Mouse (Mus musculus): ENCODE measurements at regions not wholly inside any gene's neighbourhood (a gene's known extent, or its start where the extent isn't known, plus 50 kb on each side); places are given as distances from the start of the nearest gene placed in this dataset.
"Not testable (repeated sequence)": the region's sequence is repeated elsewhere in the genome, so short reads cannot be mapped to it uniquely, and the experiment has no call there.

DNA sequence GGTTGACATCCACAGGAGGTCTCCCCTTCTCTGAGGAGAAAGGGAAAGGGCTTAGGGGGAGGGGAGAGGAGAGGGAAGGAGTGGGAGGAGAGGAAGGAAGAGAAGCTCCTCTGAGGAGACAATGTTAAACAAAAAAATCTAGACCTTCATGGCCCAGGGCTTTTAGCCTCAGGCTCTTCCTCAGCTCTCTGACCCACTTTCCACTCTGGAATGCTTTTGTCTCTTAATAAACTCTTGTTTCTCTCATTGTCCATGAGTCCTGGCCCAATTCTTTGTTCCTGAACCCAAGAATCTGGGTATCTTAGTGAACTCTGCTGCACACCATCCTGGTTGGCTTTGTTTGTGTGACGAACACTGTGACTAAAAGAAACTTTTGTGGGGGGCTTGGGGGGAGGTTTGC is 325.0 kb downstream of the Eipr1 start:
- no peak for DNase-seq (ENCODE audit: low read depth, low spot score)
- Histone ChIP-seq H3K27me3 (ENCODE audit: control insufficient read depth, insufficient read depth, low read length, poor library complexity, severe bottlenecking) (no peaks in the 10 kb centered on the region), H3K36me3 (ENCODE audit: control insufficient read depth, insufficient read depth, low read length, poor library complexity, severe bottlenecking) (no peaks in the 10 kb centered on the region)

DNA sequence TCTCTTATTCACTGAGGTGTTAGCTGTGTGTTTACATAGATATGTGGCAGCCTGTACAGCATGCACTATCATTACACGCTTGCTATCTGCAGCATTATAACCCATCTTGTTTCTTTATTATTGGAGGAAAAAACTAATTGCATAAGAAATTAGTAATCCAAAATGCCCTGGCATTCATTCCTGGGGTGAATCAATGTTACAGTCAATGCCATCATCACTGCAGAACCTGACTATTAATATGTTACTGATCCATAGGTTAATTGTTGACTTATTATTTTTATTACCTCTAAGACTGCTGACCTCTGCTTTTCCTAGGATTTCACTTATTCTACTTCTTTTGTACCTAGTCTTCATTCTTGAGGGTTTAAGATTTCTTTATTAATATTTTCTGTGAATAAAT is 327.4 kb downstream of the Eipr1 start:
- Histone ChIP-seq H3K36me3 (ENCODE audit: control insufficient read depth, insufficient read depth, low read length, poor library complexity, severe bottlenecking) (no peaks in the 10 kb centered on the region), H3K27me3 (ENCODE audit: control insufficient read depth, insufficient read depth, low read length, poor library complexity, severe bottlenecking) (no peaks in the 10 kb centered on the region)
- no peak for DNase-seq (ENCODE audit: low read depth, low spot score)

- H3K36me3 ChIP-seq (ENCODE audit: control insufficient read depth, insufficient read depth, low read length, poor library complexity, severe bottlenecking), result no peaks in the 10 kb centered on the region
- no peaks in the 10 kb centered on the region for H3K27me3 ChIP-seq (ENCODE audit: control insufficient read depth, insufficient read depth, low read length, poor library complexity, severe bottlenecking)
- no peak for DNase-seq (ENCODE audit: low read depth, low spot score)
Measured at GRCm38 (mm10) chr12:29083426-29084221, 332.0 kb downstream of the Eipr1 start.

GRCm38 (mm10) chr12:29087245-29087644 is 335.6 kb downstream of the Eipr1 start:
- H3K27me3 ChIP-seq (ENCODE audit: control insufficient read depth, insufficient read depth, low read length, poor library complexity, severe bottlenecking); H3K36me3 ChIP-seq (ENCODE audit: control insufficient read depth, insufficient read depth, low read length, poor library complexity, severe bottlenecking); DNase-seq (ENCODE audit: low read depth, low spot score): not testable (repeated sequence)

DNA sequence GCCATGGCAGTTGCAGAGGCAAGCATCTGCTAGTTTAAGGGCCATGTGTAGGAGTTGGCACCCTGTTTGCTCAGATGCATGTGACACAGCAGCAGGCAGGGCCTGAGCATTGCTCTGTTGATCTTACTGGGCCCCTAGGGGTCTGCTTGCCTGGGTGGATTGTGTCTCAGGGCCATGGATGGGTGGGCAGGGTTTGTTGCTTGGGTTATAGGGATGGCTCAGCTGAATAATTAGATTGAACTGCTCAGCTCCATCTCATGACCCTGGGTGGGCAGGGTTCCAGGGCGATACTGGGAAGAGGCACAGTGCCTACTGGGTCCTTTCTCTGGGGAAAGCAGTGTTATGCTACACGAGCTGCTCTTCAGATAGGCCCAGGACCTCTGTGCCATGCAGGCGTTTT is 338.0 kb downstream of the Eipr1 start:
- DNase-seq (ENCODE audit: low read depth, low spot score), result no peak
- no peaks in the 10 kb centered on the region for H3K27me3 ChIP-seq (ENCODE audit: control insufficient read depth, insufficient read depth, low read length, poor library complexity, severe bottlenecking)
- H3K36me3 ChIP-seq (ENCODE audit: control insufficient read depth, insufficient read depth, low read length, poor library complexity, severe bottlenecking), result no peaks in the 10 kb centered on the region

- no peaks in the 10 kb centered on the region for H3K27me3 ChIP-seq (ENCODE audit: control insufficient read depth, insufficient read depth, low read length, poor library complexity, severe bottlenecking)
- DNase-seq (ENCODE audit: low read depth, low spot score), result no peak
- no peaks in the 10 kb centered on the region for H3K36me3 ChIP-seq (ENCODE audit: control insufficient read depth, insufficient read depth, low read length, poor library complexity, severe bottlenecking)
Measured at GRCm38 (mm10) chr12:29090451-29090850, 338.8 kb downstream of the Eipr1 start.

GRCm38 (mm10) chr12:29095406-29096032 is 343.9 kb downstream of the Eipr1 start:
- H3K27me3 ChIP-seq (ENCODE audit: control insufficient read depth, insufficient read depth, low read length, poor library complexity, severe bottlenecking), result no peaks in the 10 kb centered on the region
- H3K36me3 ChIP-seq (ENCODE audit: control insufficient read depth, insufficient read depth, low read length, poor library complexity, severe bottlenecking), result no peaks in the 10 kb centered on the region
- DNase-seq (ENCODE audit: low read depth, low spot score), result no peak

GRCm38 (mm10) chr12:29096033-29096913 is 344.7 kb downstream of the Eipr1 start:
- H3K27me3 ChIP-seq (ENCODE audit: control insufficient read depth, insufficient read depth, low read length, poor library complexity, severe bottlenecking), result no peaks in the 10 kb centered on the region
- no peak for DNase-seq (ENCODE audit: low read depth, low spot score)
- H3K36me3 ChIP-seq (ENCODE audit: control insufficient read depth, insufficient read depth, low read length, poor library complexity, severe bottlenecking), result no peaks in the 10 kb centered on the region

- no peaks in the 10 kb centered on the region for H3K27me3 ChIP-seq (ENCODE audit: control insufficient read depth, insufficient read depth, low read length, poor library complexity, severe bottlenecking)
- H3K36me3 ChIP-seq (ENCODE audit: control insufficient read depth, insufficient read depth, low read length, poor library complexity, severe bottlenecking), result no peaks in the 10 kb centered on the region
- DNase-seq (ENCODE audit: low read depth, low spot score), result no peak
Measured at GRCm38 (mm10) chr12:29100042-29100570, 348.5 kb downstream of the Eipr1 start.

DNA sequence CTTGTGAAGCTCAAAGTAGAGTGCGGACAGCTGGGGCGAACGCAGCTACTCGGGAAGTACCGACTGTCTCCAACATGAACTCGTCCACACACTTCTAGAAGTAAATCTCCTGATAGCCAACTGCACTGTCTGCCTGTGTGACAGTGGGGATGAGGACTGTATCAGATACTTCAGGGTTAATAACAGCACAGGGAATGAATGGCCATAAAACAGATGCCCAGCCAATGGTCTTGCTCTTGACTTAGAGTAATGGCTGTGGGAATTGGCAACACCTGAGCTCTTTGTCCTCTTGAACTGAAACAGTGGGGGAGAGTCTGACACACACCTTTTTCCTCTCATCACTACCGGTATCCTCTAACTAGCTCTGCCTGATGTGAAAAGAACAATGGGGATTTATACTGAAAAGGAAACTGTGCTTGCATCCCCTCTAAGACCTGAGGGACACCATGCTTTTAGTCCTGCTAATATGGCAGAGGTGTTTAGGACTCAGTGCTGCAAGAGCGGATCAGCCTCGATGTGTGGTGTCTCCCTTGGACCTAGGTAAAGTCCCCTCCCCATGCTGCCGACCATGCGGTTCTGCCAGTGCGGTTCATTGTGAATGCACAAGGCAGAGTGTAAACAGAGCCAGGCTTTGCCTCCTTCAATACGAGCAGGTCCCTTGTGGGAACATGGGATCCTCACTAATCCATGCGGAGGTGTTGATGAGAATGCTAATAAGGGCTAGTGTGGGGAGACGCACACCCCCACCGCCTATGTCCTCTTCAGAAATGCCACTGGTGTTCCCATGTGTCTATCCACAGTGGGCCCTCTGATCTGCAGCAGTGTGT is 355.5 kb downstream of the Eipr1 start:
- Histone ChIP-seq H3K27me3 (ENCODE audit: control insufficient read depth, insufficient read depth, low read length, poor library complexity, severe bottlenecking) (no peaks in the 10 kb centered on the region), H3K36me3 (ENCODE audit: control insufficient read depth, insufficient read depth, low read length, poor library complexity, severe bottlenecking) (no peaks in the 10 kb centered on the region)
- DNase-seq (ENCODE audit: low read depth, low spot score), result no peak

DNA sequence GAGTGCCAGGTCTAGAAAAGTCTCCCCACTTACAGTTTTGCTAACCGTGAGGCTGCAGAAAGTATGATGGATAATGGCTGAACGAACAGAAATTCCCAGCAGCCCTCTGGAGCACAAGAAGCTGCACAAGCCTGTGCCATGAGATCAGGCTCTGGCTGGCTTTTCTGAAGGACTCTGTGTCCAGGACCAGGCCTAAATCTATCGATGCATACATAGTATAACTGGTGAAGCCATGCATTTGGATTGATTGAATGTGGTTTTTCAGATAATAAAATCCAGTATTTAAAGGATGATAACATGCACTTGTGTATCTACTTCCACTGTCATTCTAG is 356.1 kb downstream of the Eipr1 start:
- no peaks in the 10 kb centered on the region for H3K27me3 ChIP-seq (ENCODE audit: control insufficient read depth, insufficient read depth, low read length, poor library complexity, severe bottlenecking)

DNA sequence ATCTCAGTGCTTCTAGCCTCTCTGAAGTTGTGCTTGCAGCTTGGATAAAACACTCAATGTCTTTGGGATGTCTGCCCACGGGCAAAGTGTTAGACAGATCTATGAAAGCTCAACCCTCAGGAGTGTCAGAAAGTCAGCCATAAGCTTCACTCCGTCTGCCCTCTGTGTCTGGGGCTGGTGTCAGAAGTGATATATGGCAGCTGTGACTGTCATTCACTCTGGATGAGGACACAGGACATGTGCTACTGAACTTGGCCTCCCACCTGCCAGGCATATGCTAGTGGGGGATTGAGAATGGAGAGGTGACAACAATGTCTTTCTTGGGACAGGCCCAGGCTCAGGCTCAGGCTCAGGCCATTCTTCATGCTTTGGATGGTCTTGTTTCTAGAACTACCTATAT is 366.7 kb downstream of the Eipr1 start:
- Histone ChIP-seq H3K27me3 (ENCODE audit: control insufficient read depth, insufficient read depth, low read length, poor library complexity, severe bottlenecking) (no peaks in the 10 kb centered on the region), H3K36me3 (ENCODE audit: control insufficient read depth, insufficient read depth, low read length, poor library complexity, severe bottlenecking) (no peaks in the 10 kb centered on the region)
- no peak for DNase-seq (ENCODE audit: low read depth, low spot score)

More for the DNA sequence above, 356.1 kb downstream of the Eipr1 start:
- H3K36me3 ChIP-seq (ENCODE audit: control insufficient read depth, insufficient read depth, low read length, poor library complexity, severe bottlenecking), result no peaks in the 10 kb centered on the region
- no peak for DNase-seq (ENCODE audit: low read depth, low spot score)

- H3K27me3 ChIP-seq (ENCODE audit: control insufficient read depth, insufficient read depth, low read length, poor library complexity, severe bottlenecking), result no peaks in the 10 kb centered on the region
- no peak for DNase-seq (ENCODE audit: low read depth, low spot score)
- H3K36me3 ChIP-seq (ENCODE audit: control insufficient read depth, insufficient read depth, low read length, poor library complexity, severe bottlenecking), result no peaks in the 10 kb centered on the region
Measured at GRCm38 (mm10) chr12:29121159-29121558, 369.6 kb downstream of the Eipr1 start.

DNA sequence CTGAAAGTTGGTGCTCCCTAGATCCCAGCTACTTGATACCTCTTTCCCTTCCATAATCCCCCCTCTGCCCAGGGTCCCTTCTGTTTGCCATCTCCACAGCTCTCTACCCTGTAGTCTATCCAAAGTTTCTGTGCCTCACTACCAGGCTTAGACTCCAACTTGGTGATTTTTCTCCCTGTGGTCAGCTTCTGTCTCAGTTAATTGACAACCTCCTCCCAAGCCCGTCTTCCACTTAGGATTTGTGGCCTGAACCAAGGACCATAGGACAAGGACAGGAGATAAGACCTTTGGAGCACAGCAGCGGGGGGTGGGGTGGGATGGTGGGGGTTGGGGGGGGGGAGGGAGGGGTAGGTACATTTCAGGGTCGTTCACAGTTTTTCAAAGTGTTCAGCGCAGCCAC is 371.3 kb downstream of the Eipr1 start:
- no peaks in the 10 kb centered on the region for H3K27me3 ChIP-seq (ENCODE audit: control insufficient read depth, insufficient read depth, low read length, poor library complexity, severe bottlenecking)
- no peak for DNase-seq (ENCODE audit: low read depth, low spot score)
- no peaks in the 10 kb centered on the region for H3K36me3 ChIP-seq (ENCODE audit: control insufficient read depth, insufficient read depth, low read length, poor library complexity, severe bottlenecking)
